Mouse (Mus musculus): Measurements from ENCODE around the gene Olfr612. TPM values are rescaled to one million over a fixed set of nuclear protein-coding genes. Genes with fewer than 3 reads are reported as not detected.
"Not testable (repeated sequence)": the region's sequence is repeated elsewhere in the genome, so short reads cannot be mapped to it uniquely, and the experiment has no call there.

The Olfr612 gene
- polyA plus RNA-seq (2016; fragmentation: Nextera tagmentation; extraction: Ambion mirVana): not detected in 2 replicates

GRCm38 (mm10) chr7:103542617-103543016 is at the start of gene Olfr612:
TSS of gene Olfr612 (minus strand) at chr7:103542717.
- not testable (repeated sequence) for H3K27me3 ChIP-seq (ENCODE audit: poor library complexity, severe bottlenecking); DNase-seq (ENCODE audit: extremely low spot score, low spot score); H3K4me1 ChIP-seq; H3K4me3 ChIP-seq; H3K27ac ChIP-seq; H3K36me3 ChIP-seq (replicated peaks); H3K9me3 ChIP-seq
- WGBS: 88% methylated on average over 2 of the region's 2 CpGs

GRCm38 (mm10) chr7:103589803-103590202 is 47.3 kb upstream of the Olfr612 start, which contains the start of gene Olfr618:
TSS of gene Olfr618 (plus strand) at chr7:103590103.
- H3K9me3 ChIP-seq: no peaks in the 10 kb centered on the region
- no peak within 1 kb of the TSS for H3K27ac ChIP-seq
- H3K4me1 ChIP-seq: no peaks in the 10 kb centered on the region
- no peak for DNase-seq (ENCODE audit: extremely low spot score, low spot score)
- H3K36me3 ChIP-seq (replicated peaks): no peaks in the 10 kb centered on the region
- 82% methylated on average over 2 of the region's 2 CpGs for WGBS
- H3K4me3 ChIP-seq: no peak within 1 kb of the TSS
- H3K27me3 ChIP-seq (ENCODE audit: poor library complexity, severe bottlenecking): no peaks in the 10 kb centered on the region

GRCm38 (mm10) chr7:103572761-103573160 is 30.2 kb upstream of the Olfr612 start, which contains the start of gene Olfr617:
TSS of gene Olfr617 (plus strand) at chr7:103573061.
- no peak for DNase-seq (ENCODE audit: extremely low spot score, low spot score)
- Histone ChIP-seq H3K9me3 (no peaks in the 10 kb centered on the region), H3K27ac (no peak within 1 kb of the TSS), H3K36me3 (replicated peaks) (no peaks in the 10 kb centered on the region), H3K4me1 (no peaks in the 10 kb centered on the region), H3K4me3 (no peak within 1 kb of the TSS), H3K27me3 (ENCODE audit: poor library complexity, severe bottlenecking) (no peaks in the 10 kb centered on the region)
- 89% methylated on average over 1 of the region's 1 CpGs for WGBS

GRCm38 (mm10) chr7:103569043-103569442 is 26.5 kb upstream of the Olfr612 start, which contains the start of gene Olfr616:
TSS of gene Olfr616 (minus strand) at chr7:103569143.
- no peaks in the 10 kb centered on the region for H3K4me1 ChIP-seq
- no peaks in the 10 kb centered on the region for H3K27me3 ChIP-seq (ENCODE audit: poor library complexity, severe bottlenecking)
- no peak for DNase-seq (ENCODE audit: extremely low spot score, low spot score)
- 82% methylated on average over 3 of the region's 3 CpGs for WGBS
- H3K9me3 ChIP-seq: no peaks in the 10 kb centered on the region
- no peak within 1 kb of the TSS for H3K4me3 ChIP-seq
- H3K27ac ChIP-seq: no peak within 1 kb of the TSS
- H3K36me3 ChIP-seq (replicated peaks): no peaks in the 10 kb centered on the region

- DNase-seq (ENCODE audit: extremely low spot score, low spot score): no peak
- no peak within 1 kb of the TSS for H3K27ac ChIP-seq
- 87% methylated on average over 2 of the region's 2 CpGs for WGBS
- no peaks in the 10 kb centered on the region for H3K4me1 ChIP-seq
- H3K27me3 ChIP-seq (ENCODE audit: poor library complexity, severe bottlenecking): no peaks in the 10 kb centered on the region
- no peaks in the 10 kb centered on the region for H3K9me3 ChIP-seq
- H3K36me3 ChIP-seq (replicated peaks): no peaks in the 10 kb centered on the region
- H3K4me3 ChIP-seq: no peak within 1 kb of the TSS
Observed at GRCm38 (mm10) chr7:103555779-103556178, 13.3 kb upstream of the Olfr612 start, which contains the start of gene Olfr615. TSS of gene Olfr615 (plus strand) at chr7:103556079.

- Histone ChIP-seq H3K36me3 (replicated peaks) (no peaks in the 10 kb centered on the region), H3K4me1 (no peaks in the 10 kb centered on the region), H3K9me3 (no peaks in the 10 kb centered on the region), H3K27ac (no peak within 1 kb of the TSS), H3K27me3 (ENCODE audit: poor library complexity, severe bottlenecking) (no peaks in the 10 kb centered on the region), H3K4me3 (no peak within 1 kb of the TSS)
- DNase-seq (ENCODE audit: extremely low spot score, low spot score): no peak
- WGBS: 90% methylated on average over 2 of the region's 2 CpGs
Observed at GRCm38 (mm10) chr7:103547774-103548173, 5.3 kb upstream of the Olfr612 start, which contains the start of gene Olfr613. TSS of gene Olfr613 (plus strand) at chr7:103548074.

GRCm38 (mm10) chr7:103520746-103521145 is 21.8 kb downstream of the Olfr612 start, which contains the start of gene Olfr611:
TSS of gene Olfr611 (minus strand) at chr7:103520846.
- H3K4me1 ChIP-seq; H3K27ac ChIP-seq; H3K4me3 ChIP-seq; DNase-seq (ENCODE audit: extremely low spot score, low spot score); H3K27me3 ChIP-seq (ENCODE audit: poor library complexity, severe bottlenecking); H3K36me3 ChIP-seq (replicated peaks); H3K9me3 ChIP-seq: not testable (repeated sequence)
- 78% methylated on average over 1 of the region's 1 CpGs for WGBS

GRCm38 (mm10) chr7:103512022-103512421 is 30.5 kb downstream of the Olfr612 start, which contains the start of gene Olfr610:
TSS of gene Olfr610 (minus strand) at chr7:103512122.
- Histone ChIP-seq H3K27me3 (ENCODE audit: poor library complexity, severe bottlenecking) (no peaks in the 10 kb centered on the region), H3K9me3 (no peaks in the 10 kb centered on the region), H3K27ac (no peak within 1 kb of the TSS), H3K4me1 (no peaks in the 10 kb centered on the region), H3K36me3 (replicated peaks) (no peaks in the 10 kb centered on the region), H3K4me3 (no peak within 1 kb of the TSS)
- 89% methylated on average over 2 of the region's 2 CpGs for WGBS
- DNase-seq (ENCODE audit: extremely low spot score, low spot score): no peak

- 74% methylated on average over 1 of the region's 1 CpGs for WGBS
- no peaks in the 10 kb centered on the region for H3K4me1 ChIP-seq
- no peak for DNase-seq (ENCODE audit: extremely low spot score, low spot score)
- no peak within 1 kb of the TSS for H3K4me3 ChIP-seq
- H3K27me3 ChIP-seq (ENCODE audit: poor library complexity, severe bottlenecking): no peaks in the 10 kb centered on the region
- H3K27ac ChIP-seq: no peak within 1 kb of the TSS
- H3K36me3 ChIP-seq (replicated peaks): no peaks in the 10 kb centered on the region
- no peaks in the 10 kb centered on the region for H3K9me3 ChIP-seq
Observed at GRCm38 (mm10) chr7:103497962-103498361, 44.6 kb downstream of the Olfr612 start, which contains the start of gene Olfr609. TSS of gene Olfr609 (minus strand) at chr7:103498062.

Small RNAs within 50 kb of the gene (microRNA-seq; reads per million reads assigned to microRNA genes)
- not detected for gene Gm26506

Other genes starting within 250 kb of the Olfr612 start
- not detected in 2 replicates for gene Olfr596, start 237.1 kb downstream of the Olfr612 start, polyA plus RNA-seq (2016; fragmentation: Nextera tagmentation; extraction: Ambion mirVana)
- not detected in 2 replicates for gene Olfr597, start 226.4 kb downstream of the Olfr612 start, polyA plus RNA-seq (2016; fragmentation: Nextera tagmentation; extraction: Ambion mirVana)
- gene Olfr598, start 219.1 kb downstream of the Olfr612 start, polyA plus RNA-seq (2016; fragmentation: Nextera tagmentation; extraction: Ambion mirVana): not detected in 2 replicates
- gene Olfr599, start 206.8 kb downstream of the Olfr612 start, polyA plus RNA-seq (2016; fragmentation: Nextera tagmentation; extraction: Ambion mirVana): not detected in 2 replicates
- gene Olfr600, start 193.0 kb downstream of the Olfr612 start, polyA plus RNA-seq (2016; fragmentation: Nextera tagmentation; extraction: Ambion mirVana): not detected in 2 replicates
- gene Olfr601, start 180.1 kb downstream of the Olfr612 start, polyA plus RNA-seq (2016; fragmentation: Nextera tagmentation; extraction: Ambion mirVana): not detected in 2 replicates
- gene Olfr603, start 156.5 kb downstream of the Olfr612 start, polyA plus RNA-seq (2016; fragmentation: Nextera tagmentation; extraction: Ambion mirVana): not detected in 2 replicates
- gene Usp17lc, start 127.6 kb downstream of the Olfr612 start, polyA plus RNA-seq (2016; fragmentation: Nextera tagmentation; extraction: Ambion mirVana): not detected in 2 replicates
- not detected in 2 replicates for gene Olfr605, start 97.3 kb downstream of the Olfr612 start, polyA plus RNA-seq (2016; fragmentation: Nextera tagmentation; extraction: Ambion mirVana)
- not detected in 2 replicates for gene Olfr606, start 93.7 kb downstream of the Olfr612 start, polyA plus RNA-seq (2016; fragmentation: Nextera tagmentation; extraction: Ambion mirVana)
- not detected in 2 replicates for gene Olfr607, start 78.6 kb downstream of the Olfr612 start, polyA plus RNA-seq (2016; fragmentation: Nextera tagmentation; extraction: Ambion mirVana)
- not detected in 2 replicates for gene Olfr608, start 72.8 kb downstream of the Olfr612 start, polyA plus RNA-seq (2016; fragmentation: Nextera tagmentation; extraction: Ambion mirVana)
- not detected in 2 replicates for gene Olfr609, start 44.7 kb downstream of the Olfr612 start, polyA plus RNA-seq (2016; fragmentation: Nextera tagmentation; extraction: Ambion mirVana)
- gene Olfr610, start 30.6 kb downstream of the Olfr612 start, polyA plus RNA-seq (2016; fragmentation: Nextera tagmentation; extraction: Ambion mirVana): not detected in 2 replicates
- gene Olfr611, start 21.9 kb downstream of the Olfr612 start, polyA plus RNA-seq (2016; fragmentation: Nextera tagmentation; extraction: Ambion mirVana): not detected in 2 replicates
- not detected in 2 replicates for gene Olfr613, start 5.4 kb upstream of the Olfr612 start, polyA plus RNA-seq (2016; fragmentation: Nextera tagmentation; extraction: Ambion mirVana)
- gene Olfr615, start 13.4 kb upstream of the Olfr612 start, polyA plus RNA-seq (2016; fragmentation: Nextera tagmentation; extraction: Ambion mirVana): not detected in 2 replicates
- not detected in 2 replicates for gene Olfr616, start 26.4 kb upstream of the Olfr612 start, polyA plus RNA-seq (2016; fragmentation: Nextera tagmentation; extraction: Ambion mirVana)
- not detected in 2 replicates for gene Olfr617, start 30.3 kb upstream of the Olfr612 start, polyA plus RNA-seq (2016; fragmentation: Nextera tagmentation; extraction: Ambion mirVana)
- gene Olfr618, start 47.4 kb upstream of the Olfr612 start, polyA plus RNA-seq (2016; fragmentation: Nextera tagmentation; extraction: Ambion mirVana): not detected in 2 replicates
- gene Olfr619, start 57.9 kb upstream of the Olfr612 start, polyA plus RNA-seq (2016; fragmentation: Nextera tagmentation; extraction: Ambion mirVana): not detected in 2 replicates
- gene Olfr620, start 69.8 kb upstream of the Olfr612 start, polyA plus RNA-seq (2016; fragmentation: Nextera tagmentation; extraction: Ambion mirVana): not detected in 2 replicates
- gene Olfr622, start 100.0 kb upstream of the Olfr612 start, polyA plus RNA-seq (2016; fragmentation: Nextera tagmentation; extraction: Ambion mirVana): not detected in 2 replicates
- not detected in 2 replicates for gene Olfr623, start 121.0 kb upstream of the Olfr612 start, polyA plus RNA-seq (2016; fragmentation: Nextera tagmentation; extraction: Ambion mirVana)
- 0.04 TPM in 2 replicates for gene Olfr624, start 128.5 kb upstream of the Olfr612 start, polyA plus RNA-seq (2016; fragmentation: Nextera tagmentation; extraction: Ambion mirVana)
- gene Olfr625-ps1, start 140.0 kb upstream of the Olfr612 start, polyA plus RNA-seq (2016; fragmentation: Nextera tagmentation; extraction: Ambion mirVana): not detected in 2 replicates
- gene Olfr243, start 172.0 kb upstream of the Olfr612 start, polyA plus RNA-seq (2016; fragmentation: Nextera tagmentation; extraction: Ambion mirVana): not detected in 2 replicates
- not detected in 2 replicates for gene Olfr628, start 187.7 kb upstream of the Olfr612 start, polyA plus RNA-seq (2016; fragmentation: Nextera tagmentation; extraction: Ambion mirVana)
- gene Olfr629, start 202.2 kb upstream of the Olfr612 start, polyA plus RNA-seq (2016; fragmentation: Nextera tagmentation; extraction: Ambion mirVana): not detected in 2 replicates
- not detected in 2 replicates for gene Olfr630, start 214.6 kb upstream of the Olfr612 start, polyA plus RNA-seq (2016; fragmentation: Nextera tagmentation; extraction: Ambion mirVana)
- not detected in 2 replicates for gene Olfr69, start 228.9 kb upstream of the Olfr612 start, polyA plus RNA-seq (2016; fragmentation: Nextera tagmentation; extraction: Ambion mirVana)
- gene Olfr68, start 237.0 kb upstream of the Olfr612 start, polyA plus RNA-seq (2016; fragmentation: Nextera tagmentation; extraction: Ambion mirVana): not detected in 2 replicates
- gene Olfr67, start 249.1 kb upstream of the Olfr612 start, polyA plus RNA-seq (2016; fragmentation: Nextera tagmentation; extraction: Ambion mirVana): not detected in 2 replicates

All from forebrain, embryonic 10.5 days (tissue).